Mouse (Mus musculus): ENCODE measurements around the gene Tmc5. TPM values are rescaled to one million over a fixed set of nuclear protein-coding genes. Genes with fewer than 3 reads are reported as not detected.

Tmc5 gene
- total RNA-seq (2021): not detected
- long read RNA-seq, experiment 1: 0 reads
- long read RNA-seq, experiment 2: 0 reads

GRCm38 (mm10) chr7:118597201-118597600, at the start of gene Tmc5:
TSS of gene Tmc5 (plus strand) at chr7:118597297.
- H3K27ac ChIP-seq: no peak within 1 kb of the TSS
- peak within 1 kb of the TSS; percentile 39 for H3K4me3 ChIP-seq
- TF ChIP-seq CTCF (IDR thresholded peaks at IDR 0.05): no peak
- intact Hi-C loops (cut with DNase I): no loop called here
- no peak for DNase-seq

- no peak for DNase-seq
- intact Hi-C loops (cut with DNase I): no loop called here
- Histone ChIP-seq H3K4me3 (no peak overlapping the region), H3K27ac (no peak overlapping the region)
- no peak for TF ChIP-seq CTCF (IDR thresholded peaks at IDR 0.05)
Observed at GRCm38 (mm10) chr7:118547451-118547850, 49.6 kb upstream of the Tmc5 start.

- no peak overlapping the region for H3K27ac ChIP-seq
- no peak for DNase-seq
- intact Hi-C loops (cut with DNase I): no loop called here
- no peak overlapping the region for H3K4me3 ChIP-seq
- TF ChIP-seq CTCF (IDR thresholded peaks at IDR 0.05): no peak
Observed at GRCm38 (mm10) chr7:118553881-118554280, 43.2 kb upstream of the Tmc5 start.

GRCm38 (mm10) chr7:118554290-118554689, 42.8 kb upstream of the Tmc5 start:
- intact Hi-C loops (cut with DNase I): no loop called here

GRCm38 (mm10) chr7:118569121-118569543, 28.0 kb upstream of the Tmc5 start:
- TF ChIP-seq CTCF (IDR thresholded peaks at IDR 0.05): no peak
- DNase-seq: no peak
- intact Hi-C loops (cut with DNase I): no loop called here
- Histone ChIP-seq H3K4me3 (no peak overlapping the region), H3K27ac (no peak overlapping the region)

More at GRCm38 (mm10) chr7:118554290-118554689, 42.8 kb upstream of the Tmc5 start:
- Histone ChIP-seq H3K27ac (no peak overlapping the region), H3K4me3 (no peak overlapping the region)
- no peak for TF ChIP-seq CTCF (IDR thresholded peaks at IDR 0.05)
- no peak for DNase-seq

- peak; percentile 11; the same call in 1 of the 2 replicates for TF ChIP-seq CTCF (IDR thresholded peaks at IDR 0.05)
- Histone ChIP-seq H3K27ac (no peak overlapping the region), H3K4me3 (no peak overlapping the region)
- intact Hi-C loops (cut with DNase I): no loop called here
- DNase-seq: no peak
Observed at GRCm38 (mm10) chr7:118571350-118571749, 25.7 kb upstream of the Tmc5 start.

GRCm38 (mm10) chr7:118572039-118572438, 25.1 kb upstream of the Tmc5 start:
- no peak overlapping the region for H3K27ac ChIP-seq
- TF ChIP-seq CTCF (IDR thresholded peaks at IDR 0.05): no peak
- no peak for DNase-seq
- intact Hi-C loops (cut with DNase I): no loop called here
- no peak overlapping the region for H3K4me3 ChIP-seq

- peak overlapping the region; percentile 71 for H3K27ac ChIP-seq
- intact Hi-C loops (cut with DNase I): no loop called here
- TF ChIP-seq CTCF (IDR thresholded peaks at IDR 0.05): no peak
- DNase-seq: no peak
- H3K4me3 ChIP-seq: 0 out of 2 replicates have a peak overlapping the region, but pooled peaks have one; percentile 17
Observed at GRCm38 (mm10) chr7:118578269-118578668, 18.8 kb upstream of the Tmc5 start.

GRCm38 (mm10) chr7:118579938-118580337, 17.2 kb upstream of the Tmc5 start:
- intact Hi-C loops (cut with DNase I): no loop called here
- H3K27ac ChIP-seq: no peak overlapping the region
- no peak overlapping the region for H3K4me3 ChIP-seq
- no peak for DNase-seq
- no peak for TF ChIP-seq CTCF (IDR thresholded peaks at IDR 0.05)

GRCm38 (mm10) chr7:118583821-118584220, 13.3 kb upstream of the Tmc5 start:
- H3K4me3 ChIP-seq: peak overlapping the region; percentile 91
- peak overlapping the region; percentile 92 for H3K27ac ChIP-seq
- intact Hi-C loops (cut with DNase I): loop anchor here (2.0 kb wide), 1 partner anchor 51 kb away; the partner anchor contains the start of gene Coq7

GRCm38 (mm10) chr7:118584257-118584907, 12.7 kb upstream of the Tmc5 start, which contains the start of gene Tmc7:
TSS of gene Tmc7 (minus strand) at chr7:118584736.
- Histone ChIP-seq H3K27ac (peak within 1 kb of the TSS; percentile 92), H3K4me3 (peak within 1 kb of the TSS; percentile 91)
- intact Hi-C loops (cut with DNase I): loop anchor here (2.0 kb wide), 1 partner anchor 52 kb away; the partner anchor contains the start of gene Coq7

More at GRCm38 (mm10) chr7:118583821-118584220, 13.3 kb upstream of the Tmc5 start:
- no peak for DNase-seq
- TF ChIP-seq CTCF (IDR thresholded peaks at IDR 0.05): no peak

GRCm38 (mm10) chr7:118584926-118585325, 12.2 kb upstream of the Tmc5 start:
- intact Hi-C loops (cut with DNase I): loop anchor here (2.0 kb wide), 1 partner anchor 52 kb away; the partner anchor contains the start of gene Coq7
- TF ChIP-seq CTCF (IDR thresholded peaks at IDR 0.05): no peak
- DNase-seq: no peak
- H3K27ac ChIP-seq: peak overlapping the region; percentile 92
- H3K4me3 ChIP-seq: peak overlapping the region; percentile 91

More at GRCm38 (mm10) chr7:118584257-118584907, 12.7 kb upstream of the Tmc5 start, which contains the start of gene Tmc7:
- peak; percentile 87 for DNase-seq
- TF ChIP-seq CTCF (IDR thresholded peaks at IDR 0.05): peak; percentile 28; the same call in 1 of the 2 replicates

GRCm38 (mm10) chr7:118585856-118586255, 11.2 kb upstream of the Tmc5 start:
- Histone ChIP-seq H3K27ac (peak overlapping the region; percentile 92), H3K4me3 (peak overlapping the region; percentile 35)
- DNase-seq: peak; percentile 91
- intact Hi-C loops (cut with DNase I): loop anchor here (2.0 kb wide), 1 partner anchor 53 kb away; the partner anchor contains the start of gene Coq7
- no peak for TF ChIP-seq CTCF (IDR thresholded peaks at IDR 0.05)
